Mouse (Mus musculus) limb, embryonic 14.5 days (tissue): ENCODE data around the gene Musk. TPM values are rescaled to one million over a fixed set of nuclear protein-coding genes. Genes with fewer than 3 reads are reported as not detected.

Source experiments
- ATAC-seq: fragments of 200-750 bp; cut with Nextera tagmentation; 2 replicates; pipeline ENCODE4 v1.8.0; 2017; ENCODE audit warnings: low read depth, moderate number of reproducible peaks, moderate TSS enrichment; ENCODE audit not compliant: low FRiP score
- DNase-seq: peaks from one replicate; pipeline ENCODE4 v3.0.0-alpha.2; 2015; ENCODE audit warnings: low spot score
- H3K27ac ChIP-seq: fragments of 300-500 bp; sonication (generic); replicated peaks from 2 replicates; pipeline ENCODE4 v1.5.1; 2014; ENCODE audit warnings: low read depth, mild to moderate bottlenecking, low read length, moderate library complexity, mixed read lengths
- H3K27me3 ChIP-seq: fragments of 300-500 bp; sonication (generic); 2 replicates; pipeline ENCODE4 v1.6.1; 2014; ENCODE audit warnings: low read length, mixed read lengths; ENCODE audit not compliant: control insufficient read depth, insufficient read depth
- H3K36me3 ChIP-seq: fragments of 300-500 bp; sonication (generic); 2 replicates; pipeline ENCODE4 v1.6.1; 2014; ENCODE audit warnings: mild to moderate bottlenecking, low read length, moderate library complexity, mixed read lengths; ENCODE audit not compliant: control insufficient read depth, insufficient read depth
- H3K4me1 ChIP-seq: fragments of 300-500 bp; sonication (generic); 2 replicates; pipeline ENCODE4 v1.6.1; 2014; ENCODE audit warnings: antibody characterized with exemption, low read length, mixed read lengths; ENCODE audit not compliant: control insufficient read depth, insufficient read depth
- H3K4me2 ChIP-seq: fragments of 300-500 bp; sonication (generic); replicated peaks from 2 replicates; pipeline ENCODE4 v1.6.1; 2014; ENCODE audit warnings: low read depth, mild to moderate bottlenecking, low read length, moderate library complexity; ENCODE audit not compliant: severe bottlenecking
- H3K4me3 ChIP-seq: fragments of 300-500 bp; sonication (generic); replicated peaks from 2 replicates; pipeline ENCODE4 v1.5.1; 2014; ENCODE audit warnings: low read length
- H3K9ac ChIP-seq: fragments of 300-500 bp; sonication (generic); 2 replicates; pipeline ENCODE4 v1.6.1; 2014; ENCODE audit warnings: mild to moderate bottlenecking, low read depth, low read length, moderate library complexity; ENCODE audit not compliant: severe bottlenecking
- H3K9me3 ChIP-seq: fragments of 300-500 bp; sonication (generic); 2 replicates; pipeline ENCODE4 v1.6.1; 2016; ENCODE audit warnings: low read length; ENCODE audit not compliant: control insufficient read depth
- POLR2A ChIP-seq: fragments of 200-500 bp; IDR thresholded peaks from 2 replicates; pipeline ENCODE4 v1.8.0; 2012; ENCODE audit warnings: inconsistent platforms, mild to moderate bottlenecking, moderate library complexity, borderline replicate concordance; ENCODE audit not compliant: insufficient read depth, insufficient read length; ENCODE audit errors: extremely low read depth
- whole genome bisulfite sequencing: fragments of 180-500 bp; shearing (Covaris S2); extraction: QIAGEN DNeasy Blood & Tissue Kit; methylation state at CpG from one replicate; pipeline ENCODE4 v1.1.7; 2014; 5-methylcytosine and 5-hydroxymethylcytosine counted together
- polyA plus RNA-seq, 2 experiments: library from polyadenylated mRNA; depleted of rRNA in 1 of 2; stranded (reverse) in 1 of 2; unstranded in 1 of 2; fragments of >200 nt; fragmentation: Nextera tagmentation in 1 of 2; extraction: Ambion mirVana in 1 of 2; gene quantifications; 2 replicates each; pipeline versions ENCODE4 v1.2.1 to v1.2.3; 2012 to 2014

Musk gene
- polyA plus RNA-seq, 2 experiments = 3.3 to 9.7 TPM

DNA sequence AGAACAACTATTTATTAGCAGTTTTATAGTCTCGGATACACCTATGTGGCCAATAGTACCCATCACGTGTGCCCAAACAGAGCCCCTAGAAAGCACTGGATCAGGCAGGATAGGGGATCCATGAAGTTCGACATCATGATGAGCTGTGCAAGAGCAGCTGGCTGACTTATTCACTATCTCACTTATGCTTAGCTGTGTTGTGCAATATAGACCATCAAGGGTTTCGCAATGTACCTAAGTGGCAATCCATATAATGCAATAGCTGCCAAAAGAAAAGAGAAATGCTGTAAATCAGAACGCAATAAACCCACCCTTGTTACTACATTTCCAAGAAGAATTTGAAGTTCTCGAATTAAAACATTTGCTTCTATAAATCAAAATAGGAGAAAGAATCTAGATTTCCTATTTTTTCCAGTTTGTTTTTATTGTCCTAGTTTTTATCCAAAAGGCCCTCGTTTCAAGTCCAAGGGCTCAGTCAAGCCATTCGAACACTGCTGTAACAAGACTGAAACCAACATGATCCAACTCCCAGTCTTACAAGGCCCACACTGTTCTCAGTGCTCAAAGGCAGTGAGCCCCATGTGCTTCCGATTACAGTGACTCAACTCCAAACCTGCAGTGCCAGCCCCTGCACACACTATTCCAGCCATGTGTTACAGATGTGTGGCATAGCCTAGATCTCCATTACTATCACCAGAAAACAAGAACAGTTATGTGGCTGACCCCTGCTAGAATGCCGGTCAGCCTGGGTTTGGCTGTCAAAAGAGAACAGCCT lies 45.3 kb downstream of the Musk start:
- H3K27me3 ChIP-seq = no peaks in the 10 kb centered on the region
- H3K4me2 ChIP-seq = no peak overlapping the region
- H3K27ac ChIP-seq = no peak overlapping the region
- 65% methylated on average over 10 of the region's 10 CpGs for WGBS
- no peak overlapping the region for H3K9ac ChIP-seq
- H3K36me3 ChIP-seq = no peaks in the 10 kb centered on the region
- ATAC-seq (no peak), DNase-seq (peak; percentile 48)
- TF ChIP-seq POLR2A = no peak
- no peak overlapping the region for H3K4me3 ChIP-seq
- H3K9me3 ChIP-seq = no peaks in the 10 kb centered on the region
- no peaks in the 10 kb centered on the region for H3K4me1 ChIP-seq

DNA sequence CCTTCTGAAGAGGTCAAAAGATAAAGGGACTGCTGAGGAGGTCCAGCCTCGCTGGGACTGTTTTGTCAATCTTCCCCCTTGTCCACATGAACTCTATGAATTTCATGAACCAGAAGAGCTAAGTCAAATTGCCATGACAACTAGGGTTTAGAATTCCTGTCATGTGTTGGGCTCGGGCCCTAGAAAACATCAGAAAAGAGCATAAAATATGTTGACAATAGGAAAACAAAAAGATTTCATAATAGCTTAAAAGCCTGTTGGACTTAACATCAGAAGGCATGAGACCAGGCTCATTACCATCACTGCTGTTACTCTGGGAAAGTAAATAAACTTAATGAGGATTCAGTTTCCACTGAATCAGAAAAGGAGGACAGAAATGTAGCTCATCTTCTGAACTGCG lies 46.6 kb downstream of the Musk start:
- Histone ChIP-seq H3K27ac (no peak overlapping the region), H3K4me2 (no peak overlapping the region), H3K9ac (no peak overlapping the region), H3K4me3 (no peak overlapping the region), H3K4me1 (no peaks in the 10 kb centered on the region), H3K36me3 (no peaks in the 10 kb centered on the region), H3K27me3 (no peaks in the 10 kb centered on the region), H3K9me3 (no peaks in the 10 kb centered on the region)
- no peak for TF ChIP-seq POLR2A
- WGBS = 67% methylated on average over 3 of the region's 3 CpGs
- DNase-seq = no peak
- ATAC-seq = no peak

DNA sequence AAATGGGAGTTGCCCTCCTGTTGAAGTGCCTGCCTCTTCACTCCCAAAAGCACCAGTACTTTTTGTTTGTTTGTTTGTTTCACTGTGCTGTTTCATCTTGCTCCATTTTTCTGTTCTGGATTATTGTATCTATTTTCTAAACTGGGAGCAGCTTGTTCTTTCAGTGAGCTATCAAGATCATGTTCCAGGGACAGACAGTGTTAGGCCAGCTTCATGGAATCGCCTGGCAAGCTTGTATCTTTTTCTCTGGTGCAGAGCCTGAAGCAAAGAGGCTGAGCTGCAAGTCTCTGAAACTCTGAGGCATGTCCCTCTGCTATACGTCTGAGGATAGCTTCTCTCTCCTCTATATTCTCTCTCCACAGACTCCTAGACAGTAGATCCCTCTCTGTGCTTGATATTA lies 50.5 kb downstream of the Musk start:
- no peak for TF ChIP-seq POLR2A
- DNase-seq = no peak
- Histone ChIP-seq H3K27ac (no peak overlapping the region), H3K9ac (no peak overlapping the region), H3K4me2 (no peak overlapping the region), H3K4me1 (no peaks in the 10 kb centered on the region), H3K36me3 (no peaks in the 10 kb centered on the region), H3K4me3 (no peak overlapping the region), H3K9me3 (no peaks in the 10 kb centered on the region), H3K27me3 (no peaks in the 10 kb centered on the region)
- no peak for ATAC-seq
- WGBS = 79% methylated on average over 2 of the region's 2 CpGs

DNA sequence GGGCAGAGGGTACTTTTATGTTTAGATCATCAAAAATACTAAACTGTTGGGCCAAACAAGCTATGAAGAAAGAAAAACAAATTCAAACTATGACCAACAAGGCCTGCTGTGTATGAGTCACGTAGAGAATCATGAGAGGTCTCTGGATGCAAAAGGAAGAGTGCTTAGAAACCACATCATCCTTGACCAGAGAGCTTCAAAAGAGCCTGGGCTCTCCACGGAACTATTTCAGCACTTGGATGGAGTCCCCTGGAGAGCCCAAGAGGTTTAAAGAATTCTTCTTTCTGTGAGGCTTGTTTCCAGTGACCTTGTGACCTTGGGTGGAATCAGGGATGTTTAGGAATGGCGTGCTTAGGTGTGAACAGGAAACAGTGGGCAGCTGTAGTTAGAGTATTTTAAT lies 53.5 kb downstream of the Musk start:
- Histone ChIP-seq H3K27ac (no peak overlapping the region), H3K9ac (no peak overlapping the region), H3K9me3 (no peaks in the 10 kb centered on the region), H3K4me3 (no peak overlapping the region), H3K4me1 (no peaks in the 10 kb centered on the region), H3K36me3 (no peaks in the 10 kb centered on the region), H3K27me3 (no peaks in the 10 kb centered on the region), H3K4me2 (no peak overlapping the region)
- ATAC-seq = no peak
- WGBS = 33% methylated on average over 3 of the region's 3 CpGs
- TF ChIP-seq POLR2A = no peak
- DNase-seq = no peak

DNA sequence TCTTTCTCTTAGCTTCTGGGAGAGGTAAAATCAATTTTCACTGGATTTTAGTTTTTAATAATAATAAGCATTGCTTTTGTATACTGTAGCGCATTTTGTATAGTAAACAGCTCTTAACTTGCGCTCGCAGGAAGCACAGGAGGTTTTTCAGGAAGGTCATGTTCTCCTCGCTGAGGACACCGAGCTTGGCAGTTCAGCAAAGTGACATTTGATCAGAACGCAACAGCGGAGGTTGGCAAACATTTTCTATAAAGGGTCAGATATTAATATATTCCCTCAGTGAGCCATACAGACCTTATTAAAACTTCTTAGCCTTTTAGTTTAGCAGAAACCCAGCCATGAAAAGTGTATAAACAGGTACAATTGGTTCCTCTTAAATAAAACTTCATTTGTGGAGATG lies 64.4 kb downstream of the Musk start:
- DNase-seq = no peak
- no peaks in the 10 kb centered on the region for H3K9me3 ChIP-seq
- no peaks in the 10 kb centered on the region for H3K27me3 ChIP-seq
- no peak overlapping the region for H3K9ac ChIP-seq
- H3K4me3 ChIP-seq = no peak overlapping the region
- TF ChIP-seq POLR2A = no peak
- no peaks in the 10 kb centered on the region for H3K36me3 ChIP-seq
- H3K4me1 ChIP-seq = peaks cover 3% of the 10 kb centered on the region; the same call in 1 of the 2 replicates
- no peak overlapping the region for H3K4me2 ChIP-seq
- no peak for ATAC-seq
- H3K27ac ChIP-seq = no peak overlapping the region
- WGBS = 74% methylated on average over 7 of the region's 7 CpGs
